Mouse (Mus musculus): ENCODE results near the gene Cdkn1a. TPM values are rescaled to one million over a fixed set of nuclear protein-coding genes. Genes with fewer than 3 reads are reported as not detected.
"Not testable (repeated sequence)": the region's sequence is repeated elsewhere in the genome, so short reads cannot be mapped to it uniquely, and the experiment has no call there.

Cdkn1a gene
- polyA plus RNA-seq, 1 experiment = 17.7 TPM

DNA sequence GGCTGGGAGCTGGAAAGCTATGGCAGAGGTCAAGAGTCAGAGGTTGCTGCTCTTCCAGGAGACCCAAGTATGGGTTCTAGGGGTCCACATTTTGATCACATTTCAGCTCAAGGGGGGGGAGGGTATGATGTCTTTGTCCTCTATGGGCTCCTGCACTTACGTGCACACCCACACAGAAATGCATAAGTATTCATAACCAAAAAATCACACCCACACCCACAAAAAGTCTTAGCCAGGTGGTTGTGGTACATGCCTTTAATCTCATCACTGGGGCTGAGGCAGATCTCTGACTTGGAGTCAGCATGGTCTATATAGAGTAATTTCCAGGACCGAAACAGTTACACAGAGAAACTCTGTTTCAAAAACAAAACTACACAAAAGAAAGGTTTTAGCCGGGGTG, 24.8 kb upstream of the Cdkn1a start:
- TF ChIP-seq CTCF (IDR thresholded peaks at IDR 0.05; ENCODE audit: extremely low read depth, insufficient read depth, low read length) = no peak
- no peak for TF ChIP-seq POLR2A (IDR thresholded peaks at IDR 0.05; ENCODE audit: extremely low read depth, insufficient read depth, low read length)
- H3K27ac ChIP-seq (ENCODE audit: insufficient read depth, low read length) = no peak overlapping the region
- H3K4me1 ChIP-seq (ENCODE audit: control insufficient read depth, insufficient read depth, low read length) = peaks cover 2% of the 10 kb centered on the region; the same call in 1 of the 2 replicates
- no peak overlapping the region for H3K4me3 ChIP-seq (ENCODE audit: insufficient read depth, low read length)

DNA sequence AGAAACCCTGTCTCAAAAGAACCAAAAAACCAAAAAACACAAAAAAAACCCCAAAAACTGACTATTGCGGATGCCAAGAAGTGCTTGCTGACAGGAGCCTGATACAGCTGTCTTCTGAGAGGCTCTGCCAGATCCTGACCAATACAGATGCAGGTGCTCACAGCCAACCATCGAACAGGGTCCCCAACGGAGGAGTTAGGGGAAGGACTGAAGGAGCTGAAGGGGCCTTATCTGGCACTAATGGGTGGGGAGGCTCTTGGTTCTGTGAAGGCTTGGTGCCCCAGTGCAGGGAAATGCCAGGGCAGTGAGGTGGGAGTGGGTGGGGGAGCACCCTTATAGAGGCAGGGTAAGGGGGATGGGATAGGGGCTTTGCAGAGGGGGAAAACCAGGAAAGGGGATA, 23.4 kb upstream of the Cdkn1a start:
- H3K4me3 ChIP-seq (ENCODE audit: insufficient read depth, low read length); H3K4me1 ChIP-seq (ENCODE audit: control insufficient read depth, insufficient read depth, low read length); H3K27ac ChIP-seq (ENCODE audit: insufficient read depth, low read length): not testable (repeated sequence)

DNA sequence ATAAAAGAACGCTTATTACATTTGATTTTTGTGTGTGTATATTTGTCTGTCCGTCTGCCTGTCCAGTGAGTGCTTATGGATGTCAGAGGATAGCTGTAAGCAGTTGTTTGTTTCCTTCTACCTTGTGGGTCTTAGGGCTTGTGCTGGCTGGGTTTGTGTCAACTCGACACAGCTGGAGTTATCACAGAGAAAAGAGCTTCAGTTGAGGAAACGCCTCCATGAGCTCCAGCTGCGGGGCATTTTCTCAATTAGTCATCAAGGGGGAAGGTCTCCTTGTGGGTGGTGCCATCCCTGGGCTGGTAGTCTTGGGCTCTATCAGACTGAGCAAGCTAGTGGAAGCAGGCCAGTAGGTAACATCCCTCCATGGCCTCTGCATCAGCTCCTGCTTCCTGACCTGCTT, 22.9 kb upstream of the Cdkn1a start:
- peaks cover 2% of the 10 kb centered on the region; the same call in 1 of the 2 replicates for H3K4me1 ChIP-seq (ENCODE audit: control insufficient read depth, insufficient read depth, low read length)
- no peak for TF ChIP-seq CTCF (IDR thresholded peaks at IDR 0.05; ENCODE audit: extremely low read depth, insufficient read depth, low read length)
- no peak for TF ChIP-seq POLR2A (IDR thresholded peaks at IDR 0.05; ENCODE audit: extremely low read depth, insufficient read depth, low read length)
- no peak overlapping the region for H3K4me3 ChIP-seq (ENCODE audit: insufficient read depth, low read length)
- no peak overlapping the region for H3K27ac ChIP-seq (ENCODE audit: insufficient read depth, low read length)

DNA sequence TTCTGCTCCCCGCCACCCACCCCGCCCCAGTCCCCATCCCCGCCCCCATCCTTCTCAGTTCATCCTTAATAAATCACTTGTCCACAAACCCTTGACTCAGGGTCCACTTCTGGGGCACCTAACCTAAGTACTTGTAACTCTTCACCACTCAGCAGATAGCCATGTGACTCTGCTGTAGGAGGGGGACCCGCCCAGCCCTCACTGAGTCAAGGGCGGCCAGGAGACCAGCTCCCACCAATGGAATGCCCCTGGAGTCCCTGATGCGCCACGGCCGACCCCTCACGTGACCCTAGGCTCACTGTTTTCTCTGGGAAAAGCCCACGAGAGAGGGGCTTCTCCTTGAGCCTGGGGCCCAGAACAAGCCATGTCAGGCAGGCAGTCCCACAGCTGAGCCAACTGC, 21.7 kb upstream of the Cdkn1a start:
- TF ChIP-seq CTCF (IDR thresholded peaks at IDR 0.05; ENCODE audit: extremely low read depth, insufficient read depth, low read length) (no peak), POLR2A (IDR thresholded peaks at IDR 0.05; ENCODE audit: extremely low read depth, insufficient read depth, low read length) (no peak)
- Histone ChIP-seq H3K4me1 (ENCODE audit: control insufficient read depth, insufficient read depth, low read length) (peaks cover 2% of the 10 kb centered on the region; the same call in 1 of the 2 replicates), H3K4me3 (ENCODE audit: insufficient read depth, low read length) (no peak overlapping the region), H3K27ac (ENCODE audit: insufficient read depth, low read length) (no peak overlapping the region)

DNA sequence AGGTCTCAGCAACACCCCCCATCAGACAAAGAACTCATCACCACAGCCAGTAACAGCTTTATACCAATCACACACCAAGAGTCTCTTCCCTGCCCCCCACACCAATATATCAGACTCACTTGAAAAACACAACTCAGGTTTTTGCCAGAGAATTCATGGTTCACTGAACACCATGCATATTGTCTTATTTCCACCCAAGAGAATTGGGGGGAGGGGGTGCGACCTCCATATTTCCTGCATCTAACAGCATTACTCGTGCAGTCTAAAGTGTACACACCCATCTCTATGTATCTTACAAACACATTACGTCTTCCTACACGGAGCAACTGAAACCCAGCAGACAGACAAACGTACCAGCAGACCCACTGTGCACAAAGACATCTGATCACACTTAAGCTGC, 19.0 kb upstream of the Cdkn1a start:
- Histone ChIP-seq H3K27ac (ENCODE audit: insufficient read depth, low read length) (no peak overlapping the region), H3K4me1 (ENCODE audit: control insufficient read depth, insufficient read depth, low read length) (peaks cover 2% of the 10 kb centered on the region; the same call in 1 of the 2 replicates), H3K4me3 (ENCODE audit: insufficient read depth, low read length) (no peak overlapping the region)
- TF ChIP-seq POLR2A (IDR thresholded peaks at IDR 0.05; ENCODE audit: extremely low read depth, insufficient read depth, low read length) = no peak
- TF ChIP-seq CTCF (IDR thresholded peaks at IDR 0.05; ENCODE audit: extremely low read depth, insufficient read depth, low read length) = no peak

DNA sequence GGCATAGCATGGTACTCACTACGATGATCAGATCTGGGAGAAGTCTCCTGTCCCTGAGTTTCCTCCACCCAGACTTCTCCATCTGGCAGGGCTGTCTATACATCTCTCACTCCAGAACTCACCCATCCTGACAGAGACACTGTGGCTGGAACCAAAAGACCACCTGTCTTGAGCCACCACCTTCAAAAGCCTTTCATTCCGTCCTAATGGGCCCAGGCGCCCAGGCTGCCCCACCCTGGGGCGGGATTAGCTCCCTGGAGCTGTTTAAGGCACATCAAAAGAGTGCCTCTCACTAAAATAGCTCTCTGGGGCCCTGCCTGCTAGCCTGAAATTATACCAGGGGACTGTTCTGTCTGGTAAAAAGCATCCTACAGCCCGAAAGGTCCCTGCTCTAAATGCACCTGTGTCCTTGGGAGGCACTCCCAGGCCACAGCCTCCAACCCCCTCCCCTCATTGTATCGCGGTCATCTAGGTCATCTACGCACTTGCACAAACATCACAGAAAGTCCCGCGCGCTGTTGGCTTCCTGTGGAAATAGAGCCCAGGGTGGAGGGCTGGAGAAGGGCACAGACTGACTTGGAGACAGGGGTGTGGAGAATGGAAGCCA, 18.0 kb upstream of the Cdkn1a start:
- Histone ChIP-seq H3K27ac (ENCODE audit: insufficient read depth, low read length) (no peak overlapping the region), H3K4me3 (ENCODE audit: insufficient read depth, low read length) (no peak overlapping the region), H3K4me1 (ENCODE audit: control insufficient read depth, insufficient read depth, low read length) (peaks cover 2% of the 10 kb centered on the region; the same call in 1 of the 2 replicates)
- TF ChIP-seq POLR2A (IDR thresholded peaks at IDR 0.05; ENCODE audit: extremely low read depth, insufficient read depth, low read length) (no peak), CTCF (IDR thresholded peaks at IDR 0.05; ENCODE audit: extremely low read depth, insufficient read depth, low read length) (no peak)

DNA sequence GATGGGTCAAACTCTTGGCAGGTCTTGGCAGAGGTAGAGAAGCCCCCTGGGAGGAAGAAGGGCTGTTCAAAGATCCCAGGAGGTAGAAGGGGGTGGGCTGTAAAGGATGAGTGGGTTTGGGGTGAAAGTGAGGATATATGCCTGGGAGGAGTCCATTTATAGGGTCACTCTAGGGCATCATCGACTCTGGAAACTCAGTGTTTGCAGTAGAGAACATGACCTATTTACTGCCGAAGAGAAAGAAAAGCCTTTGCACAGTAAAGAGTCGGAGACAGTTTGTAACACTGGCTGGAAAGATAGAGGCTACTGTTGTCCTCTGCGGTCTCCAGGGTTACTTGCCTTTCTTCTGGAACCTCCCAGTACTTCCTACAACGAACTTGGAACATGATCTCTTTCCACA, 17.5 kb upstream of the Cdkn1a start:
- Histone ChIP-seq H3K4me1 (ENCODE audit: control insufficient read depth, insufficient read depth, low read length) (peaks cover 2% of the 10 kb centered on the region; the same call in 1 of the 2 replicates), H3K4me3 (ENCODE audit: insufficient read depth, low read length) (no peak overlapping the region), H3K27ac (ENCODE audit: insufficient read depth, low read length) (no peak overlapping the region)
- no peak for TF ChIP-seq CTCF (IDR thresholded peaks at IDR 0.05; ENCODE audit: extremely low read depth, insufficient read depth, low read length)
- no peak for TF ChIP-seq POLR2A (IDR thresholded peaks at IDR 0.05; ENCODE audit: extremely low read depth, insufficient read depth, low read length)

DNA sequence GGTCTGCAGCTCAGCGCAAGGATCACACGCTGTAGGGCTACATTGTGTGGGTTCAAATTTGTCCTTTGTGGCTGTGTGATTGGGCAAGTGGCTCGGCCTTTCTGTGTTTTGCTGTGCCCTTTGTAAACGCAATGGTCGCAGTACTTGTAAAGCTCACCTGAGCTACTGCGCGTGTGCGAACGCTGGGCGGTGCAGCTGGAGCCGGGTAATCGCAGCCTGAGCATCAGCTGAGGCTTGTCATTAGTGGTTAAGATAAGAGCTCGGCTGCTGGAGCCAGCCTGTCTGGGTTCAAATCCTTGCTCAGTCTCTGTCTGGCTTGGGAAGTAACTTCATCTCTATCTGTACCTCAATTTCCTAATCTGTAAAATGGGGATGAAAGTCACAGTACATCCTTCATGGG, 16.7 kb upstream of the Cdkn1a start:
- Histone ChIP-seq H3K4me3 (ENCODE audit: insufficient read depth, low read length) (no peak overlapping the region), H3K4me1 (ENCODE audit: control insufficient read depth, insufficient read depth, low read length) (peaks cover 2% of the 10 kb centered on the region; the same call in 1 of the 2 replicates), H3K27ac (ENCODE audit: insufficient read depth, low read length) (no peak overlapping the region)
- TF ChIP-seq CTCF (IDR thresholded peaks at IDR 0.05; ENCODE audit: extremely low read depth, insufficient read depth, low read length) (no peak), POLR2A (IDR thresholded peaks at IDR 0.05; ENCODE audit: extremely low read depth, insufficient read depth, low read length) (no peak)

DNA sequence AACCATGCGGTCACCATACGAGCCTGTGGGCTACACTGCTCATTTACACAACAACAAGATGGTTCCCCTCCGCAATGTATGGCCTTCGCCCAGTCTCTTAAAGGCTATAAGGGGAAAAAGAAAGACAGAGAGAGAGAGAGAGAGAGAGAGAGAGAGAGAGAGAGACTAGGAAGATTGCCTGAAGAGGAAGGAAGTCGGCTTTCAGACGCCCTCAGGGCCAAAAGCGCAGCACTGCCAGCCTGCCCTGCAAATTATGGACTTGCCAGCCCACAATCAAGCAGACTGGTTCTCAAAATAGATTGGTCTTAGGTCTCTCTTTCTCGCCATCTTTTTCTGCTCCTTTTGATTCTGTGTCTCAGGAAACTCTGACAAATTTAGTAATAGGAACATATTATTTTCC, 14.5 kb upstream of the Cdkn1a start:
- H3K27ac ChIP-seq (ENCODE audit: insufficient read depth, low read length) = no peak overlapping the region
- no peak overlapping the region for H3K4me3 ChIP-seq (ENCODE audit: insufficient read depth, low read length)
- H3K4me1 ChIP-seq (ENCODE audit: control insufficient read depth, insufficient read depth, low read length) = peaks cover 2% of the 10 kb centered on the region; the same call in 1 of the 2 replicates
- TF ChIP-seq POLR2A (IDR thresholded peaks at IDR 0.05; ENCODE audit: extremely low read depth, insufficient read depth, low read length) (no peak), CTCF (IDR thresholded peaks at IDR 0.05; ENCODE audit: extremely low read depth, insufficient read depth, low read length) (no peak)

DNA sequence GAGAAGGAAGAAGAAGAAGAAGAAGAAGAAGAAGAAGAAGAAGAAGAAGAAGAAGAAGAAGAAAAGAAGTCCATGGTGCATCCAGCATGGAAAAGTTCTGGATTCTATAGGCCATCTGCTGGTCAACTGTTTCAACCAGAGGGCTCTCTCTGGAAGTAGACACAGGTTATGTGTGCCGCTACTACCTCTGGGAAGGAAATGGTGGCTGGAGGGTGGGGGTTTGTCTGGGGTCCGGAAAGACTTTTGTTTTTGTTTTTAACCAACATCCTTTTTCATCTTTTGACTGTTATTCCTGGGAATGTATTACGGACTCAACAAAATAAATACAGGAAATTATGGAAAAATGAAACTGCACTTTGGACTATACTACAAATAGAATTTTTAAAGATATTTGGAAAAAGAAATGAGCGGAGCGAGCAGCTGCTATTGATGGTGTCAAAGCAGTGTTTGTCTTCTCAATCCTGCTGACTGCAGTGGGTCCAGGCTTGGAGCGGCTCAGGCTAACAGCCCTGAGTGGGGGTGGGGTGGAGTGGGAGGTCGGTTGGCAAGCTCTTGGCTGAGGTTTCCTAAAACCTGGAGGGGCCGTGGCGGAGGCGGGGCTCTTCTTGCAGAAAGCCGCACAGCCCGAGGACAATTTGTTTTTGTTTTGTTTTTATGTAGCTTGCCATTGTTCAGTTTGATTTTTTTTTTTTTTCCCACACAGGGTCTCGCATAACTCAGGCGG, 12.8 kb upstream of the Cdkn1a start:
- no peak overlapping the region for H3K27ac ChIP-seq (ENCODE audit: insufficient read depth, low read length)
- TF ChIP-seq POLR2A (IDR thresholded peaks at IDR 0.05; ENCODE audit: extremely low read depth, insufficient read depth, low read length) = no peak
- TF ChIP-seq CTCF (IDR thresholded peaks at IDR 0.05; ENCODE audit: extremely low read depth, insufficient read depth, low read length) = no peak
- peaks cover 2% of the 10 kb centered on the region; the same call in 1 of the 2 replicates for H3K4me1 ChIP-seq (ENCODE audit: control insufficient read depth, insufficient read depth, low read length)
- peak overlapping the region; percentile 10; the same call in 1 of the 2 replicates for H3K4me3 ChIP-seq (ENCODE audit: insufficient read depth, low read length)
